Mouse (Mus musculus) adrenal gland, adult 10 weeks (tissue): Measurements from ENCODE around the gene Gpi1. TPM values are rescaled to one million over a fixed set of nuclear protein-coding genes. Genes with fewer than 3 reads are reported as not detected.

Experiments used
- polyA plus RNA-seq: library from polyadenylated mRNA; stranded (reverse); fragments of 350-450 nt; fragmentation: Illumina TruSeq; extraction: RNeasy Lipid Tissue Mini Kit (QIAGEN cat#74804); gene quantifications from one replicate; pipeline ENCODE4 v1.2.3, GENCODE M21; 2014; ENCODE audit warnings: low read depth, low replicate concordance

The Gpi1 gene
- 34.3 TPM for polyA plus RNA-seq

GRCm38 (mm10) chr7:34230116-34230515 is at the start of gene Gpi1:
Gpi1 (minus strand) TSS chr7:34230336.

GRCm38 (mm10) chr7:34250738-34251137 is 20.6 kb upstream of the Gpi1 start, which contains the start of gene Gm6096:
Gm6096 (plus strand) TSS chr7:34251038.

GRCm38 (mm10) chr7:34196132-34197128 is 33.7 kb downstream of the Gpi1 start, which contains the start of gene Pdcd2l:
Pdcd2l (minus strand) TSS chr7:34196661.

DNA sequence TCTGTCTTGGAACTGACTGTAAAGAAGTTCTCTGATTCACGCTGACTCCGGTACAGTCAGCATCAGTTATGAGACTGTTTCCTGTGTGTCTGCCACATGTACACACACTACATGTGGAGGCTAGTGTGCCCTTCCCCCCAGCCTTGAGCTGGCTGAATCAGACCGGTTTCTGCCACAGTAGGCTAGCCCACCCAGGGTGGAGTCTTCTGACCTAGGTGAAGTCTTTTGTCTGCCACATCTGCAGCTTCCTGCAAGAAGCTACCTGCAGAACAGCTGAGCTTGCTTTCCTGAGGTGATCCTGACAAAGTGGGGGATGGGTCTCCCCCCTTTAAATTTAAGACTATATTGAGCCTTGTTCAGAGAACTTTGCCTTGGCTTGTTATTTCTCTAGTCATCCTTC is 60.7 kb downstream of the Gpi1 start, which contains the start of gene Uba2:
Uba2 (minus strand) TSS at position 146 of the 400 bp plus-strand sequence.

Other genes with a start within 250 kb of the Gpi1 start
- not detected for gene Scgb2b27, start 216.4 kb downstream of the Gpi1 start, polyA plus RNA-seq
- gene Scgb1b27, start 208.9 kb downstream of the Gpi1 start, polyA plus RNA-seq = not detected
- not detected for gene Scgb1b30, start 134.9 kb downstream of the Gpi1 start, polyA plus RNA-seq
- 0.70 TPM for gene Wtip, start 97.1 kb downstream of the Gpi1 start, polyA plus RNA-seq
- gene Uba2, start 60.7 kb downstream of the Gpi1 start, polyA plus RNA-seq = 102 TPM
- 4.0 TPM for gene Pdcd2l, start 33.7 kb downstream of the Gpi1 start, polyA plus RNA-seq
- gene Gm6096, start 20.7 kb upstream of the Gpi1 start, polyA plus RNA-seq = not detected
- gene 4931406P16Rik, start 83.2 kb upstream of the Gpi1 start, polyA plus RNA-seq = 92.0 TPM
- 152 TPM for gene Lsm14a, start 163.0 kb upstream of the Gpi1 start, polyA plus RNA-seq